Comparison of ENCODE assay signal across 9 mouse cellular contexts in the genomic region with DNA sequence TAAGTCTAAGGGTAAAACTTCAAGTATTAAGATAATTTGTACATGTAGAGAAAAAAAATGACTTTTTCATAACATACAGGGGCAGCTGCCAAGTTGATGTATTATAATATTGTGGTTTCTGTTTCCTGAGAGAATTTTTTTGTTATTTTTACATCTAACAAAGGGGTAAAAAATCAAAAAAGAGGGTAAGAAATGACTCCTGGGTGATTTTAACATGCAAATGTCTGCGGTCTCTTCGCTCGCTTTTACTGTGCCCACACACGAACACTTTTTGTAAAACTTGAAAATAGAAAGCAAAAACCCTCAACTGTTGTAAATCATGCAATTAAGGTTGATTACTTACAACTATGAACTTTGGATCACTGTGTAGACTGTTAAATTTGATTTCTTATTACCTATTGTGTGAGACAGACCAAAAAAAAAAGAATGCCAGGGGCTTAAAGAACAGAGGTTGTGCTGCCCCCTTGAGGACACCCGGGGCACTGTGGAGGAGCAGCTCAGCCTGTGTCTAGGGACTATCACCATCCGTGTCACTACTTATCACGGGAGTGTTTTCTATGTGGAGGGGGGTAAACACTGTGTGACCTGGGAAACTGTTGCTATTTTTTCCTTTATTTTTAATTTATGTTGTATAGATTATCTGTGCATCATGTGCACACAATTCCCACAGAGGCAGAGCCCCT. TPM values are rescaled to one million over a fixed set of nuclear protein-coding genes. Genes with fewer than 3 reads are reported as not detected.
DNase-seq lines count a peak whose midpoint lies in the region; ATAC-seq and TF ChIP-seq lines count a peak whose summit lies in the region.
"Had no signal": no experiment of that assay in that cellular context is flagged by ENCODE, and none has a peak within 500 bp of the region (broad histone marks: within the 10 kb centered on the region; RNA-seq: fewer than 3 reads in every experiment).

No protein-coding gene starts in this region.

- H3K36me3 ChIP-seq in G1E (replicated peaks), result no peaks in the 10 kb centered on the region
- H3K36me3 ChIP-seq: limb, embryonic 15.5 days had no signal

- H3K9me3 ChIP-seq in G1E (replicated peaks), result no peaks in the 10 kb centered on the region
- H3K9me3 ChIP-seq: limb, embryonic 15.5 days had no signal

- no peaks in the 10 kb centered on the region for H3K4me1 ChIP-seq in G1E (ENCODE audit: insufficient read depth, low read depth, low read length)

- peak; percentile 55 for DNase-seq in gastrocnemius, adult 18-20 months (ENCODE audit: low spot score)
- DNase-seq in gastrocnemius, postnatal 25 days, result no peak
- peak; percentile 51 for DNase-seq in G1E (ENCODE audit: low spot score)
- DNase-seq in cerebellum, adult 9-10 months, result peak; percentile 93
- DNase-seq in frontal cortex, postnatal 25 days (ENCODE audit: low spot score in 2 of 2), result peak; percentile 71
- peak; percentile 70 to 90 for DNase-seq in kidney, postnatal 36 days
- peak; percentile 67 for DNase-seq in lung, postnatal 25 days (ENCODE audit: low spot score)
- peak; percentile 33 for DNase-seq in spleen, adult 12 weeks (ENCODE audit: low spot score)

- peak; percentile 83 for TF ChIP-seq CTCF in G1E (IDR thresholded peaks at IDR 0.05; ENCODE audit: low read depth, low read length)

- peaks cover 5% of the 10 kb centered on the region for H3K27me3 ChIP-seq in G1E (ENCODE audit: insufficient read depth, low read length)

- no peak overlapping the region for H3K4me3 ChIP-seq in G1E (ENCODE audit: low read depth, low read length)
- H3K4me3 ChIP-seq: limb, embryonic 15.5 days had no signal

- ATAC-seq in G1E (ENCODE audit: extremely low read depth, insufficient number of reproducible peaks, low FRiP score, poor library complexity, severe bottlenecking), result no peak

RNA-seq across cellular contexts. Expression of gene Myh14, which starts 23.5 kb away (rescaled TPM):
- 10 to 100 TPM; 43.2 to 45.2 TPM for total RNA-seq in gastrocnemius, adult 18-20 months (2021)
- total RNA-seq in gastrocnemius, postnatal 25 days (2021), result 10 to 100 TPM; 23.0 to 24.7 TPM
- not detected in 2 replicates for total RNA-seq in G1E (2014; fragmentation: Nextera tagmentation)
- not detected in 2 replicates for total RNA-seq in G1E (2017)
- polyA plus RNA-seq in G1E (2012), result not detected in 2 replicates

RNA-seq across cellular contexts. Expression of gene Kcnc3, which starts 56.7 kb away (rescaled TPM):
- 1 to 10 TPM; 3.7 to 5.1 TPM for total RNA-seq in gastrocnemius, adult 18-20 months (2021)
- total RNA-seq in gastrocnemius, postnatal 25 days (2021), result 1 to 10 TPM; 4.3 to 4.8 TPM
- total RNA-seq in G1E (2014; fragmentation: Nextera tagmentation) (0.53 TPM in 1 of 2 replicates, not detected in the other), G1E (2017) (0.05 TPM in 1 of 2 replicates, not detected in the other)
- polyA plus RNA-seq in G1E (2012), result not detected in 2 replicates

Comparison
In these comparisons a context has a peak if more than half of its experiments do, and no peak if none do; other contexts are left out.
1. RNA of gene Myh14, which starts 23.5 kb away (total RNA-seq): 43.2 to 45.2 TPM in gastrocnemius, adult 18-20 months and 23.0 to 24.7 TPM in gastrocnemius, postnatal 25 days; not detected in G1E; every median in the first group is over 10 times any median in the second.